Mouse (Mus musculus) liver, embryonic 11.5 days (tissue): ENCODE results near the gene 2310050C09Rik. TPM values are rescaled to one million over a fixed set of nuclear protein-coding genes. Genes with fewer than 3 reads are reported as not detected.

ENCODE experiments used
- ATAC-seq: fragments of 200-750 bp; cut with Nextera tagmentation; replicated peaks from 2 replicates; pipeline ENCODE4 v1.8.0; 2017; ENCODE audit warnings: moderate number of reproducible peaks, mild to moderate bottlenecking, moderate TSS enrichment, moderate library complexity; ENCODE audit not compliant: low FRiP score
- DNase-seq: peaks from one replicate; pipeline ENCODE4 v3.0.0-alpha.2; 2017; ENCODE audit warnings: low spot score
- H3K27ac ChIP-seq: fragments of 300-500 bp; sonication (generic); 2 replicates; pipeline ENCODE4 v1.5.1; 2014; ENCODE audit warnings: mild to moderate bottlenecking, low read depth, low read length, control low read depth
- H3K27me3 ChIP-seq: fragments of 300-500 bp; sonication (generic); replicated peaks from 2 replicates; pipeline ENCODE4 v1.6.1; 2014; ENCODE audit warnings: low read length, mixed read lengths; ENCODE audit not compliant: control insufficient read depth, insufficient read depth
- H3K36me3 ChIP-seq: fragments of 300-500 bp; sonication (generic); 2 replicates; pipeline ENCODE4 v1.6.1; 2014; ENCODE audit warnings: mild to moderate bottlenecking, low read length, moderate library complexity, mixed read lengths; ENCODE audit not compliant: control insufficient read depth, insufficient read depth
- H3K4me1 ChIP-seq: fragments of 300-500 bp; sonication (generic); replicated peaks from 2 replicates; pipeline ENCODE4 v1.6.1; 2014; ENCODE audit warnings: low read length, mixed read lengths; ENCODE audit not compliant: control insufficient read depth, insufficient read depth
- H3K4me2 ChIP-seq: fragments of 300-500 bp; sonication (generic); 2 replicates; pipeline ENCODE4 v1.6.1; 2014; ENCODE audit warnings: mild to moderate bottlenecking, control low read depth, moderate library complexity
- H3K4me3 ChIP-seq: fragments of 300-500 bp; sonication (generic); 2 replicates; pipeline ENCODE4 v1.5.1; 2014; ENCODE audit warnings: low read depth, low read length, control low read depth
- H3K9ac ChIP-seq: fragments of 300-500 bp; sonication (generic); 2 replicates; pipeline ENCODE4 v1.6.1; 2014; ENCODE audit warnings: low read depth, low read length, control low read depth
- H3K9me3 ChIP-seq: fragments of 300-500 bp; sonication (generic); 2 replicates; pipeline ENCODE4 v1.6.1; 2016; ENCODE audit warnings: low read length, inconsistent platforms, mixed read lengths; ENCODE audit not compliant: control insufficient read depth
- WGBS: fragments of 180-500 bp; shearing (Covaris S2); extraction: QIAGEN DNeasy Blood & Tissue Kit; methylation state at CpG from one replicate; pipeline ENCODE4 v1.1.7; 2014; 5-methylcytosine and 5-hydroxymethylcytosine counted together
- polyA plus RNA-seq: library from polyadenylated mRNA; unstranded; fragments of >200 nt; fragmentation: Nextera tagmentation; extraction: Ambion mirVana; gene quantifications from 2 replicates; pipeline ENCODE4 v1.2.1, GENCODE M21; 2014

The 2310050C09Rik gene
- not detected in 2 replicates for polyA plus RNA-seq

- Histone ChIP-seq H3K4me1 (no peaks in the 10 kb centered on the region), H3K4me3 (no peak within 1 kb of the TSS), H3K27me3 (no peaks in the 10 kb centered on the region), H3K4me2 (no peak within 1 kb of the TSS), H3K9me3 (no peaks in the 10 kb centered on the region), H3K27ac (no peak within 1 kb of the TSS), H3K36me3 (no peaks in the 10 kb centered on the region), H3K9ac (no peak within 1 kb of the TSS)
- ATAC-seq (no peak), DNase-seq (no peak)
- 71% methylated on average over 4 of the region's 4 CpGs for WGBS
Observed at GRCm38 (mm10) chr3:92870116-92870515, at the start of gene 2310050C09Rik. Gene 2310050C09Rik (minus strand): TSS chr3:92870216.

GRCm38 (mm10) chr3:92907571-92907970, 37.6 kb upstream of the 2310050C09Rik start:
- 25% methylated on average over 4 of the region's 4 CpGs for WGBS
- no peaks in the 10 kb centered on the region for H3K36me3 ChIP-seq

GRCm38 (mm10) chr3:92905182-92905581, 35.2 kb upstream of the 2310050C09Rik start:
- Histone ChIP-seq H3K9ac (no peak overlapping the region), H3K27me3 (no peaks in the 10 kb centered on the region), H3K4me3 (no peak overlapping the region), H3K27ac (no peak overlapping the region), H3K4me1 (no peaks in the 10 kb centered on the region), H3K9me3 (no peaks in the 10 kb centered on the region), H3K4me2 (no peak overlapping the region), H3K36me3 (no peaks in the 10 kb centered on the region)
- ATAC-seq (no peak), DNase-seq (no peak)
- WGBS = 45% methylated on average over 3 of the region's 3 CpGs

More at GRCm38 (mm10) chr3:92907571-92907970, 37.6 kb upstream of the 2310050C09Rik start:
- Histone ChIP-seq H3K27ac (no peak overlapping the region), H3K4me3 (no peak overlapping the region), H3K27me3 (no peaks in the 10 kb centered on the region), H3K9ac (no peak overlapping the region), H3K4me1 (no peaks in the 10 kb centered on the region), H3K4me2 (no peak overlapping the region), H3K9me3 (no peaks in the 10 kb centered on the region)
- DNase-seq = no peak
- no peak for ATAC-seq

GRCm38 (mm10) chr3:92903640-92904039, 33.6 kb upstream of the 2310050C09Rik start:
- no peak for ATAC-seq
- Histone ChIP-seq H3K4me3 (no peak overlapping the region), H3K4me1 (no peaks in the 10 kb centered on the region), H3K4me2 (no peak overlapping the region), H3K9ac (no peak overlapping the region), H3K9me3 (no peaks in the 10 kb centered on the region), H3K27me3 (no peaks in the 10 kb centered on the region), H3K27ac (no peak overlapping the region), H3K36me3 (no peaks in the 10 kb centered on the region)
- DNase-seq = no peak
- WGBS = 34% methylated on average over 4 of the region's 4 CpGs

- no peak for ATAC-seq
- H3K9me3 ChIP-seq = no peaks in the 10 kb centered on the region
- H3K4me2 ChIP-seq = no peak overlapping the region
- 24% methylated on average over 3 of the region's 3 CpGs for WGBS
- no peaks in the 10 kb centered on the region for H3K4me1 ChIP-seq
- no peak overlapping the region for H3K4me3 ChIP-seq
- DNase-seq = no peak
- H3K9ac ChIP-seq = no peak overlapping the region
- no peak overlapping the region for H3K27ac ChIP-seq
- H3K36me3 ChIP-seq = no peaks in the 10 kb centered on the region
- H3K27me3 ChIP-seq = no peaks in the 10 kb centered on the region
Observed at GRCm38 (mm10) chr3:92902992-92903391, 33.0 kb upstream of the 2310050C09Rik start.

GRCm38 (mm10) chr3:92894489-92894888, 24.5 kb upstream of the 2310050C09Rik start:
- no peaks in the 10 kb centered on the region for H3K4me1 ChIP-seq
- 39% methylated on average over 1 of the region's 1 CpGs for WGBS
- ATAC-seq (no peak), DNase-seq (no peak)
- H3K4me2 ChIP-seq = no peak overlapping the region
- H3K27ac ChIP-seq = no peak overlapping the region
- H3K36me3 ChIP-seq = no peaks in the 10 kb centered on the region
- no peak overlapping the region for H3K9ac ChIP-seq
- H3K4me3 ChIP-seq = no peak overlapping the region
- no peaks in the 10 kb centered on the region for H3K27me3 ChIP-seq
- H3K9me3 ChIP-seq = no peaks in the 10 kb centered on the region

- Histone ChIP-seq H3K27me3 (no peaks in the 10 kb centered on the region), H3K4me2 (no peak overlapping the region), H3K4me1 (no peaks in the 10 kb centered on the region), H3K4me3 (no peak overlapping the region), H3K27ac (no peak overlapping the region), H3K9me3 (no peaks in the 10 kb centered on the region), H3K36me3 (no peaks in the 10 kb centered on the region), H3K9ac (no peak overlapping the region)
- WGBS = 71% methylated on average over 3 of the region's 3 CpGs
- no peak for DNase-seq
- no peak for ATAC-seq
Observed at GRCm38 (mm10) chr3:92894063-92894462, 24.0 kb upstream of the 2310050C09Rik start.

- Histone ChIP-seq H3K4me1 (no peaks in the 10 kb centered on the region), H3K27ac (no peak overlapping the region), H3K9ac (no peak overlapping the region), H3K27me3 (no peaks in the 10 kb centered on the region), H3K4me2 (no peak overlapping the region), H3K9me3 (no peaks in the 10 kb centered on the region), H3K36me3 (no peaks in the 10 kb centered on the region), H3K4me3 (no peak overlapping the region)
- no peak for ATAC-seq
- DNase-seq = no peak
- 78% methylated on average over 3 of the region's 3 CpGs for whole genome bisulfite sequencing
Observed at GRCm38 (mm10) chr3:92874180-92874579, 4.2 kb upstream of the 2310050C09Rik start.

- no peaks in the 10 kb centered on the region for H3K4me1 ChIP-seq
- ATAC-seq (no peak), DNase-seq (no peak)
- 77% methylated on average over 3 of the region's 3 CpGs for WGBS
- no peak within 1 kb of the TSS for H3K9ac ChIP-seq
- no peak within 1 kb of the TSS for H3K27ac ChIP-seq
- no peak within 1 kb of the TSS for H3K4me3 ChIP-seq
- H3K27me3 ChIP-seq = no peaks in the 10 kb centered on the region
- no peak within 1 kb of the TSS for H3K4me2 ChIP-seq
- no peaks in the 10 kb centered on the region for H3K36me3 ChIP-seq
- no peaks in the 10 kb centered on the region for H3K9me3 ChIP-seq
Observed at GRCm38 (mm10) chr3:92851186-92851585, 18.8 kb downstream of the 2310050C09Rik start, which contains the start of gene Lce1l. Gene Lce1l (minus strand): TSS chr3:92851286.
